Mouse (Mus musculus) heart, embryonic 16.5 days (tissue): Measurements from ENCODE around the gene Krtap4-6. TPM values are rescaled to one million over a fixed set of nuclear protein-coding genes. Genes with fewer than 3 reads are reported as not detected.
"Not testable (repeated sequence)": the region's sequence is repeated elsewhere in the genome, so short reads cannot be mapped to it uniquely, and the experiment has no call there.

Experiments
- ATAC-seq: fragments of 200-750 bp; cut with Nextera tagmentation; replicated peaks from 2 replicates; pipeline ENCODE4 v1.8.0; 2017; ENCODE audit warnings: moderate number of reproducible peaks; ENCODE audit not compliant: insufficient read depth, low FRiP score; ENCODE audit errors: extremely low read depth
- H3K27ac ChIP-seq: fragments of 300-500 bp; sonication (generic); 2 replicates; pipeline ENCODE4 v1.5.1; 2014; ENCODE audit warnings: mild to moderate bottlenecking, low read length, control low read depth, moderate library complexity
- H3K27me3 ChIP-seq: fragments of 300-500 bp; sonication (generic); 2 replicates; pipeline ENCODE4 v1.6.1; 2014; ENCODE audit warnings: low read length, mixed read lengths; ENCODE audit not compliant: control insufficient read depth, insufficient read depth
- H3K36me3 ChIP-seq: fragments of 300-500 bp; sonication (generic); 2 replicates; pipeline ENCODE4 v1.6.1; 2014; ENCODE audit not compliant: control insufficient read depth, insufficient read depth
- H3K4me1 ChIP-seq: fragments of 300-500 bp; sonication (generic); 2 replicates; pipeline ENCODE4 v1.6.1; 2014; ENCODE audit warnings: low read length, mixed read lengths; ENCODE audit not compliant: control insufficient read depth, insufficient read depth
- H3K4me2 ChIP-seq: fragments of 300-500 bp; sonication (generic); 2 replicates; pipeline ENCODE4 v1.6.1; 2014; ENCODE audit warnings: low read depth, mild to moderate bottlenecking, control low read depth, low read length
- H3K4me3 ChIP-seq: fragments of 300-500 bp; sonication (generic); 2 replicates; pipeline ENCODE4 v1.5.1; 2014; ENCODE audit warnings: mild to moderate bottlenecking, control low read depth, low read length
- H3K9ac ChIP-seq: fragments of 300-500 bp; sonication (generic); 2 replicates; pipeline ENCODE4 v1.6.1; 2014; ENCODE audit warnings: low read length, control low read depth
- H3K9me3 ChIP-seq: fragments of 300-500 bp; sonication (generic); replicated peaks from 2 replicates; pipeline ENCODE4 v1.6.1; 2016; ENCODE audit warnings: low read length; ENCODE audit not compliant: control insufficient read depth
- WGBS: fragments of 180-500 bp; shearing (Covaris S2); extraction: QIAGEN DNeasy Blood & Tissue Kit; methylation state at CpG from one replicate; pipeline ENCODE4 v1.1.7; 2014; 5-methylcytosine and 5-hydroxymethylcytosine counted together
- polyA plus RNA-seq: library from polyadenylated mRNA; unstranded; fragments of >200 nt; fragmentation: Nextera tagmentation; extraction: Ambion mirVana; gene quantifications from 2 replicates; pipeline ENCODE4 v1.2.1, GENCODE M21; 2015

The Krtap4-6 gene
- polyA plus RNA-seq, result not detected in 2 replicates

GRCm38 (mm10) chr11:99665860-99666259 lies at the start of gene Krtap4-6:
Gene Krtap4-6, minus strand, starts transcription at chr11:99665960.
- ATAC-seq, result no peak
- Histone ChIP-seq H3K4me3 (no peak within 1 kb of the TSS), H3K4me2 (no peak within 1 kb of the TSS), H3K27me3 (no peaks in the 10 kb centered on the region), H3K9ac (no peak within 1 kb of the TSS), H3K27ac (no peak within 1 kb of the TSS), H3K36me3 (no peaks in the 10 kb centered on the region), H3K9me3 (no peaks in the 10 kb centered on the region; the same call in 1 of the 2 replicates), H3K4me1 (no peaks in the 10 kb centered on the region)

GRCm38 (mm10) chr11:99690463-99690862 lies 24.7 kb upstream of the Krtap4-6 start, which contains the start of gene Gm14190:
Gene Gm14190, minus strand, starts transcription at chr11:99690740.
- 61% methylated on average over 1 of the region's 1 CpGs for WGBS
- no peaks in the 10 kb centered on the region for H3K27me3 ChIP-seq
- no peaks in the 10 kb centered on the region for H3K9me3 ChIP-seq
- H3K36me3 ChIP-seq, result no peaks in the 10 kb centered on the region
- H3K9ac ChIP-seq, result no peak within 1 kb of the TSS
- no peaks in the 10 kb centered on the region for H3K4me1 ChIP-seq
- H3K4me3 ChIP-seq, result no peak within 1 kb of the TSS
- no peak for ATAC-seq
- H3K4me2 ChIP-seq, result no peak within 1 kb of the TSS
- no peak within 1 kb of the TSS for H3K27ac ChIP-seq

DNA sequence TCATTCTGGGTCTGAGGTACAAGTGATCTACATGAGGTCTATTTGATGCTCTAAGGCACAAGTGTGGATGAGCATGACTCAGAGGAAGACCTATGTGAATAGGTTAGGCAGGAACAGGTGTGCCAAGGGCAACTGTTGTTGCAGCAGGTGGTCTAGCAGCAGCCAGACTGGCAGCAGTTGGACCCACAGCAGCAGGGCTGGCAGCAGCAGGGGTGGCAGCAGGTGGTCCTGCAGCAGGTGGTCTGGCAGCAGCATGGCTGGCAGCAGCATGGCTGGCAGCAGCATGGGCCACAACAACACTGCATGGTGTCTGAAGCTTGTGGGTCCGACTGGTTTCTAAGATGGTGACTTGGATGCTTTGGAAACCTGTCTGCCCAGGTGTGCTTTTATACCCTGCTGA lies 19.5 kb upstream of the Krtap4-6 start:
- H3K4me2 ChIP-seq, H3K36me3 ChIP-seq, H3K4me3 ChIP-seq, H3K27me3 ChIP-seq, H3K9ac ChIP-seq, ATAC-seq, H3K9me3 ChIP-seq, H3K27ac ChIP-seq, H3K4me1 ChIP-seq: not testable (repeated sequence)
- WGBS, result 44% methylated on average over 1 of the region's 1 CpGs

DNA sequence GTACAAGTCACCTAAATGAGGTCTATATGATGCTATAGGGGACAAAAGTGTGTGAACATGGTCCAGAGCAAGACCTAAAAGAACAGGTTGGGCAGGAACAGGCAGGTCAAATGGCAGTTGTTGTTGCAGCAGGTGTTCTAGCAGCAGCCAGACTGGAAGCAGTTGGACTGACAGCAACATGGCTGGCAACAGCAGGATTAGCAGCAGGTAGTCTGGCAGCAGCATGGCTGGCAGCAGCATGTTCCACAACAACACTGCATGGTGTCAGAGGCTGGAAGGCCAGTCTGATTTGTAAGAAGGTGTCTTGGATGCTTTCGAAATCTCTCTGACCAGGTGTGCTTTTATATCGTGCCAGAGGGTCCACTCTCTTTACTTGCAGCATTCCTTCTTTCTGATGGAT lies 17.7 kb upstream of the Krtap4-6 start:
- Histone ChIP-seq H3K4me2 (no peak overlapping the region), H3K27me3 (no peaks in the 10 kb centered on the region), H3K4me1 (no peaks in the 10 kb centered on the region), H3K36me3 (no peaks in the 10 kb centered on the region), H3K27ac (no peak overlapping the region), H3K4me3 (no peak overlapping the region), H3K9me3 (no peaks in the 10 kb centered on the region), H3K9ac (no peak overlapping the region)
- no peak for ATAC-seq
- 74% methylated on average over 2 of the region's 2 CpGs for WGBS

DNA sequence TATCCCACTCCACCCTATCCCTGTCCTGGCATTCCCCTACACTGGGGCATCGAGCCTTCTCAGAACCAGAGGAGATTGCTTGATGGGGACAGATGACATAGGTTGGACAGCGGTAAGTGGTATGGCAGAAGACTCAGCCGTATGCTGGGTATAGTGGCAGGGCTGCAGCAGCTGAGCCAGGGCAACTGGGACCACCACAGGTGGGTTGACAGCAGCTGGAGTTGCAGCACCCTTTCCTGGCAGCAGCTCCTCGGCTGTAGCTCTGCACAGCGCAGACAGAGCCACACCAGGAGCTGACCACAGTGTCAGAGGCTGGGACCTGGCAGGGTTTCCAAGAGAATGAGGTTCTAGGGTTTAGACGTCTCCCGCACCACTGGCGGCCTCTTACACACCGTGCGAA lies 3.0 kb downstream of the Krtap4-6 start:
- 78% methylated on average over 10 of the region's 10 CpGs for WGBS
- H3K9ac ChIP-seq, result no peak overlapping the region
- ATAC-seq, result no peak
- no peak overlapping the region for H3K27ac ChIP-seq
- no peaks in the 10 kb centered on the region for H3K36me3 ChIP-seq
- H3K4me3 ChIP-seq, result no peak overlapping the region
- no peaks in the 10 kb centered on the region; the same call in 1 of the 2 replicates for H3K9me3 ChIP-seq
- no peaks in the 10 kb centered on the region for H3K27me3 ChIP-seq
- no peaks in the 10 kb centered on the region for H3K4me1 ChIP-seq
- no peak overlapping the region for H3K4me2 ChIP-seq

DNA sequence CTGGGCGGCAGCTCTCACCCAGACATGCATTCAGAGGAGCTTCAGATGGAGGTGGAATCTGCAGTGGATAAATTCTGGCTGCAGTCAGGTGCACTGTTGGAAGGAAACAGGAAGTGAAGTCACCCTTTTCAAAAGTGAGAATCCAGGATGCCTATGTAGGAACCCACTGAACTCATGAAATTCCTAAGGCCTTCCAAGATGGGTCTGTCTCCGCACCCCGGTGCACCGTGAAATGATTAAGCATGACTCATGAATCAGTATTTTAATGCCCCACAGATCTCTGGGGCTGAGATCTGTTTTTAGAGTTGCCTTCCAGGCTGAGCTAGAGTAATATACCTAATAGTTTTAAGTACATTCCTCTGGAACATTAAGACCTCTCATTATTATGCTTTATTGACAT lies 6.5 kb downstream of the Krtap4-6 start:
- Histone ChIP-seq H3K4me2 (no peak overlapping the region), H3K9me3 (no peaks in the 10 kb centered on the region; the same call in 1 of the 2 replicates), H3K27ac (no peak overlapping the region), H3K4me3 (no peak overlapping the region), H3K36me3 (no peaks in the 10 kb centered on the region), H3K27me3 (no peaks in the 10 kb centered on the region), H3K4me1 (no peaks in the 10 kb centered on the region), H3K9ac (no peak overlapping the region)
- 67% methylated on average over 4 of the region's 4 CpGs for WGBS
- no peak for ATAC-seq

- H3K27me3 ChIP-seq, H3K27ac ChIP-seq, H3K4me3 ChIP-seq, ATAC-seq, H3K4me2 ChIP-seq, H3K9me3 ChIP-seq, H3K36me3 ChIP-seq, H3K4me1 ChIP-seq, H3K9ac ChIP-seq: not testable (repeated sequence)
- 48% methylated on average over 10 of the region's 10 CpGs for WGBS
Observed at GRCm38 (mm10) chr11:99658467-99659010, 7.2 kb downstream of the Krtap4-6 start, which contains the start of gene Gm11563. Gene Gm11563, minus strand, starts transcription at chr11:99658960.

GRCm38 (mm10) chr11:99657051-99657450 lies 8.7 kb downstream of the Krtap4-6 start:
- WGBS, result 52% methylated on average over 5 of the region's 5 CpGs
- Histone ChIP-seq H3K36me3 (no peaks in the 10 kb centered on the region), H3K9me3 (no peaks in the 10 kb centered on the region; the same call in 1 of the 2 replicates), H3K27ac (no peak overlapping the region), H3K4me3 (no peak overlapping the region), H3K27me3 (no peaks in the 10 kb centered on the region), H3K4me2 (no peak overlapping the region), H3K4me1 (no peaks in the 10 kb centered on the region), H3K9ac (no peak overlapping the region)
- ATAC-seq, result no peak

DNA sequence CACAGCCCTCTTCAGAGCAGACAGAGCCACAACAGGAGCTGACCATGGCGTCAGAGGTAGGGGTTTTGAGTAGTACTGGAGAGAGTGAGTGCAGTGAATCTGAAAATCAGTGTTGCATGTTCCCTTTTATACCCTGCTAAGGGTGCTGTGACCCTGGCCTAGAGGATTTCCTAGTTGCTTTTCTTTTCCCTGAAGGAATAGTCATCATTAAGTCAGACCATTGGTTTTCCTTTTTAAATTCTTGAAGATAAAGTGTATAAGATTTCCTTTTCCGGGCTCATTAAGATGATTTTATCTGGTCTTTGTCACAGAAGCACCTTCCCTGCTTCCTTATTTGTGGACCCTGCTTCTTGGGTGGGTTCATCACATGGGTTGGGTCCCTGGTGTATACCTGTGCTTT lies 15.6 kb downstream of the Krtap4-6 start, which contains the start of gene Gm11555:
Gm11555 (minus strand) TSS at position 101 of the 400 bp plus-strand sequence.
- 60% methylated on average over 2 of the region's 2 CpGs for WGBS
- Histone ChIP-seq H3K36me3 (no peaks in the 10 kb centered on the region), H3K27ac (no peak within 1 kb of the TSS), H3K4me3 (no peak within 1 kb of the TSS), H3K4me1 (no peaks in the 10 kb centered on the region), H3K4me2 (no peak within 1 kb of the TSS), H3K27me3 (no peaks in the 10 kb centered on the region), H3K9ac (no peak within 1 kb of the TSS), H3K9me3 (no peaks in the 10 kb centered on the region; the same call in 1 of the 2 replicates)
- ATAC-seq, result no peak
